Mouse (Mus musculus): ENCODE results near the gene Aspdh.
A peak's percentile ranks its signal among the peaks of the same experiment; 100 is the strongest.

The Aspdh gene

GRCm38 (mm10) chr7:44446070-44446855 is 18.9 kb upstream of the Aspdh start:
- DNase-seq (ENCODE audit: low read depth) = no peak

- DNase-seq (ENCODE audit: low read depth) = no peak
Measured at GRCm38 (mm10) chr7:44453256-44453655, 11.9 kb upstream of the Aspdh start.

GRCm38 (mm10) chr7:44456302-44456701 is 8.9 kb upstream of the Aspdh start:
- DNase-seq (ENCODE audit: low read depth) = no peak

DNA sequence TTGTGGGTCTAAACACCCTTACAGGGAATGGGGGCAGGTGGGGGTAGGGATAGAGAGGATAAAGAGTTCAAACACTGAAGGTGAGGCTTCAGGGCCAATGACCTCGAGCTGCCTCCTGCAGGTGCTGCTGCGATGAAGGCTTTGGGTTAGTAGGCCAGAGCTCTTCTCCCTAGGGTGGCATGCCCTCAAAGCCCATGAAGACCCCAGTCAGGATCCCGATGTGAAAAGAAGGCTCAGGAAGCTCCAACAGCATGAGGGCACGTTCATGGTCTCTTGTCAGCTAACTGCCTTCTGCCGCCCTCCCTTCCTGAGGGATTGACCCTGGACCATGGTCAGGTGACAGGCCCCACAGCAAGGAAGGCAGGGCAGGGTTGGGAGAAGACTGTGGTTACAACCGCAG is 5.1 kb upstream of the Aspdh start:
- DNase-seq (ENCODE audit: low read depth) = no peak

GRCm38 (mm10) chr7:44460767-44461502 is 4.3 kb upstream of the Aspdh start:
- DNase-seq (ENCODE audit: low read depth) = no peak

DNA sequence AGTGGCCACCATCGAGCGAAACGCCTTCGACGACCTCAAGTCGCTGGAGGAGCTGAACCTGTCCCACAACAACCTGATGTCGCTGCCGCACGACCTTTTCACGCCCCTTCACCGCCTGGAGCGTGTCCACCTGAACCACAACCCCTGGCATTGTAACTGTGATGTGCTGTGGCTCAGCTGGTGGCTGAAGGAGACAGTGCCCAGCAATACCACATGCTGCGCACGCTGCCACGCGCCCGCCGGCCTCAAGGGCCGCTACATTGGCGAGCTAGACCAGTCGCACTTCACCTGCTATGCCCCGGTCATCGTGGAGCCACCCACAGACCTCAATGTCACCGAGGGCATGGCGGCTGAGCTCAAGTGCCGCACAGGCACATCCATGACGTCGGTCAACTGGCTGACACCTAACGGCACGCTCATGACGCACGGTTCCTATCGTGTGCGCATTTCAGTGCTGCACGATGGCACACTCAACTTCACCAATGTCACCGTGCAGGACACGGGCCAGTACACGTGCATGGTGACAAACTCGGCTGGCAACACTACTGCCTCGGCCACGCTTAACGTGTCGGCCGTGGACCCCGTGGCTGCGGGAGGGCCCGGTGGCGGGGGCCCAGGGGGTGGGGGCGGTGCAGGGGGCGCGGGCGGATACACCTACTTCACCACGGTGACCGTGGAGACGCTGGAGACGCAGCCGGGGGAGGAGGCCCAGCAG is 3.5 kb upstream of the Aspdh start:
- no peak for DNase-seq (ENCODE audit: low read depth)

DNA sequence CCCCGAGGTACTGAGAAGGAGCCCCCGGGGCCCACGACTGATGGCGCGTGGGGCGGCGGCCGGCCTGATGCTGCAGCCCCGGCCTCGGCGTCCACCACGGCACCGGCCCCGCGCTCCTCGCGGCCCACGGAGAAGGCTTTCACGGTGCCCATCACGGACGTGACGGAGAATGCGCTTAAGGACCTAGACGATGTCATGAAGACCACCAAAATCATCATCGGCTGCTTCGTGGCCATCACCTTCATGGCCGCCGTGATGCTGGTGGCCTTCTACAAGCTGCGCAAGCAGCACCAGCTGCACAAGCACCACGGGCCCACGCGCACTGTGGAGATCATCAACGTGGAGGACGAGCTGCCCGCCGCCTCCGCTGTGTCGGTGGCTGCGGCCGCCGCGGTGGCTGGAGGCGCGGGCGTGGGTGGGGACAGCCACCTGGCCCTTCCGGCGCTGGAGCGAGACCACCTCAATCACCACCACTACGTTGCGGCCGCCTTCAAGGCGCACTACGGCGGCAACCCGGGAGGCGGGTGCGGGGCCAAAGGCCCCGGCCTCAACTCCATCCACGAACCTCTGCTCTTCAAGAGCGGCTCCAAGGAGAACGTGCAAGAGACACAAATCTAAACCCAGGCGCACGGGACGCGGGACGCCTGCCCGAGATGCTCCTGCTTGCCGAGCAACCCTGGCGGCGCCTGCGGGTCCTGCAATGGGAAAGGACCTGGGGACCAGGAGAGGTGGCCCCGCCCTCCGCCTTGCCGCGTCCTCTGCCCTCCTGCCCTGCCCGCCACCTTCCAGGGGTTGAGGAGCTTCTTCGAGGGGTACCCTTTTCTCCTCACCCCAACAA is 2.8 kb upstream of the Aspdh start:
- no peak for DNase-seq (ENCODE audit: low read depth)

DNA sequence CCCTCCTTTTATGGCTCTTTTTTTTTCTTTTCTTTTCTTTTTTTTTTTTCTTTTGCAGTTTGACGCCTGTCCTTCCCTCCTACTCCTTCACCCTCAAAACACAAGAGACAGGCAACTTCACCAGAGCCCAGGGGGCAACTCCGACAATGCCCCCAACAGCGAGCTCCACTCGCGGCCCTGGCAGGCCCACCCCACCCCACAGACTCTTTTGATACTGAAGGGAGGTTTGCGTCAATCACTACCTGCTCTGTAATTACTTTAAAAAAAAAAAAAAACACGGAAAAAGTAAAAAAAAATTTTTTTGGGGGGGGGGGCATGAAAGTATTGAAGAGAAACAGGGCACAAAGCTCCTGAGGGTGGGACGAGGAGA is 2.1 kb upstream of the Aspdh start:
- DNase-seq (ENCODE audit: low read depth) = no peak

- no peak for DNase-seq (ENCODE audit: low read depth)
Measured at GRCm38 (mm10) chr7:44463556-44464225, 1.5 kb upstream of the Aspdh start.

DNA sequence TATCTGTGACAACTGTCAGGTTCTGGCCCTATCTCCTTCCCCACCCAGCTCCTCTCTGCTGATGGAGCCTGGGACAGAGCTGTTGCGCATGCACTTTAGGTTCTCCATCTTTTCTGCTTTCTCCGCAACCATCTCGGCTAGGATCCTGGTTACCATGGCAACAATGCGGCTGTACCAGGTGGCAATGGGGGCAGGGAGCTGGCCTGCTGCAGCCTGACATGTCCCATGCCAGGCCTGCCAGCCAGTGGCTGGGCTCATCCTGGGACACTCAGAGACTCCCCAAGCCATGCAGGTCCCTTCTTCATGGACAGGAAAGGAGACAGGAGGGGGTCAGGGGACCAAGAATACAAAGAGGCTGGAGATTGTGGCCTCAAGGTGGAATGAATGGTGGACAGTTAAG is 680 bp upstream of the Aspdh start:
- DNase-seq (ENCODE audit: low read depth) = no peak

- DNase-seq (ENCODE audit: low read depth) = no peak
Measured at GRCm38 (mm10) chr7:44466006-44466887, 1.1 kb downstream of the Aspdh start.

- no peak for DNase-seq (ENCODE audit: low read depth)
Measured at GRCm38 (mm10) chr7:44466888-44467311, 1.7 kb downstream of the Aspdh start.

DNA sequence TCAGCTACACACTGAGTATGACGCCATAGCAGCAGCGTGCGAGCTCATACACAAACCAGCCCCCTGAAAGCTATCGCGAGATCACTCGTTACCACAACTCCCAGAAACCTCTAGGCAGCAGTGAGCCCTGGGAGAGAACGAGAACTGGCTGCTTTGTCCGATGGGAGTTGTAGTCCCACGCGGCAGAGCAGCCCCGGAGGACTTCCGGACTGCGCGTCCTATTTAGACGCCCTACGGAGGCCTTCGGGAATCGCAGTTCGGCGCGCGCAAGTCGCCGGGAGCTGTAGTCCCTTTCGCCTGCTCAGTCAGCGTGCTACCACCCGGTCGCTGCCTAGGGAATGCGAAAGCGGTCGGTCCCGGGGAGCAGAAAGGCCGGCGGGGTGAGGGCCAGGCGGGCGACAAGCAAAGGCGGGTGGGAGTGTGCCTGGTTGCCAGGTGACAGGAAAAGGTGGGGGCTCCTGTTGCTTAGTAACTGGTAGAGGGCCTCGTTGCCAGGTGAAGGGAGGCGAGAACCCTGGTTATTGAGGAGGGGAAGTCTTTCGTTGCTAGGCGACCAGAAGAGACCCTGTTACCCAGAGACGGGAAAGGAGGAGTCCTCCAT is 2.7 kb downstream of the Aspdh start, which contains the start of gene Josd2:
Josd2 (plus strand) TSS at position 170 of the 601 bp plus-strand sequence.
- peak; percentile 98 for DNase-seq (ENCODE audit: low read depth)

- DNase-seq (ENCODE audit: low read depth) = no peak
Measured at GRCm38 (mm10) chr7:44468644-44469285, 3.6 kb downstream of the Aspdh start.

- peak; percentile 70 for DNase-seq (ENCODE audit: low read depth)
Measured at GRCm38 (mm10) chr7:44469677-44470675, 4.8 kb downstream of the Aspdh start.

- no peak for DNase-seq (ENCODE audit: low read depth)
Measured at GRCm38 (mm10) chr7:44470696-44471612, 5.8 kb downstream of the Aspdh start.

Data from c-Kit-positive CD71-positive TER-119-negative erythroid progenitor cells, embryonic 14.5 days (primary cell).